Mouse (Mus musculus) CH12.LX (cell line): Measurements from ENCODE around the gene Prkce.

Experiments used
- CHD1 ChIP-seq: IDR thresholded peaks from 2 replicates; pipeline ENCODE4 v1.6.1; 2012; ENCODE audit warnings: low read depth, low read length, improper control_type of control experiment, inconsistent platforms
- CTCF ChIP-seq, 2 experiments: IDR thresholded peaks in 1 of 2; conservative IDR thresholded peaks in 1 of 2; 2 replicates each; pipeline ENCODE4 v1.5.1; 2011 to 2012; ENCODE audit warnings: low read depth in 2 of 2, low read length in 2 of 2, improper control_type of control experiment in 1 of 2, inconsistent platforms in 1 of 2, mild to moderate bottlenecking in 1 of 2, moderate library complexity in 1 of 2
- EP300 ChIP-seq: IDR thresholded peaks from 2 replicates; pipeline ENCODE4 v1.6.1; 2011; ENCODE audit warnings: low read length, improper control_type of control experiment
- HCFC1 ChIP-seq: IDR thresholded peaks from 2 replicates; pipeline ENCODE4 v1.6.1; 2012; ENCODE audit warnings: low read depth, mild to moderate bottlenecking, inconsistent platforms, low read length, improper control_type of control experiment
- KAT2A ChIP-seq: IDR thresholded peaks from 2 replicates; pipeline ENCODE4 v1.6.1; 2012; ENCODE audit warnings: low read length, improper control_type of control experiment, inconsistent platforms; ENCODE audit not compliant: insufficient replicate concordance
- MAFK ChIP-seq: IDR thresholded peaks from 2 replicates; pipeline ENCODE4 v1.6.1; 2011; ENCODE audit warnings: low read length, improper control_type of control experiment; ENCODE audit not compliant: insufficient replicate concordance
- MEF2A ChIP-seq: IDR thresholded peaks from 2 replicates; pipeline ENCODE4 v1.6.1; 2014; ENCODE audit warnings: low read depth, mild to moderate bottlenecking, inconsistent platforms, low read length, improper control_type of control experiment, borderline replicate concordance
- NELFE ChIP-seq: IDR thresholded peaks from 2 replicates; pipeline ENCODE4 v1.6.1; 2011; ENCODE audit warnings: low read depth, low read length, improper control_type of control experiment
- POLR2A ChIP-seq: IDR thresholded peaks from 2 replicates; pipeline ENCODE4 v1.6.1; 2011; ENCODE audit warnings: low read depth, mild to moderate bottlenecking, improper control_type of control experiment, low read length
- POLR2AphosphoS2 ChIP-seq: IDR thresholded peaks from 2 replicates; pipeline ENCODE4 v1.6.1; 2011; ENCODE audit warnings: low read depth, low read length, improper control_type of control experiment
- RAD21 ChIP-seq: IDR thresholded peaks from 2 replicates; pipeline ENCODE4 v1.6.1; 2011; ENCODE audit warnings: low read depth, mild to moderate bottlenecking, low read length, improper control_type of control experiment, moderate library complexity
- SMC3 ChIP-seq: IDR thresholded peaks from 2 replicates; pipeline ENCODE4 v1.6.1; 2011; ENCODE audit warnings: low read depth, low read length, improper control_type of control experiment
- UBTF ChIP-seq: IDR thresholded peaks from 2 replicates; pipeline ENCODE4 v1.6.1; 2012; ENCODE audit warnings: low read depth, mild to moderate bottlenecking, inconsistent platforms, low read length, improper control_type of control experiment, moderate library complexity
- USF1 ChIP-seq: IDR thresholded peaks from 2 replicates; pipeline ENCODE4 v1.6.1; 2014; ENCODE audit warnings: low read depth, mild to moderate bottlenecking, inconsistent platforms, low read length, improper control_type of control experiment

GRCm38 (mm10) chr17:86183788-86184187 is 16.2 kb downstream of the Prkce start:
- TF ChIP-seq NELFE: no peak
- no peak for TF ChIP-seq POLR2A
- TF ChIP-seq CTCF (conservative IDR thresholded peaks at IDR 0.05 in 1 of 2, IDR thresholded peaks at IDR 0.05 in 1 of 2; ENCODE audit: low read depth in 2 of 2, low read length in 2 of 2): no peak
- TF ChIP-seq RAD21: no peak
- no peak for TF ChIP-seq UBTF
- no peak for TF ChIP-seq USF1
- no peak for TF ChIP-seq MEF2A
- no peak for TF ChIP-seq POLR2AphosphoS2
- no peak for TF ChIP-seq KAT2A
- no peak for TF ChIP-seq MAFK
- no peak for TF ChIP-seq CHD1
- TF ChIP-seq EP300: no peak
- TF ChIP-seq HCFC1: no peak
- no peak for TF ChIP-seq SMC3
